Mouse (Mus musculus): Measurements from ENCODE around the gene Rtkn2. TPM values are rescaled to one million over a fixed set of nuclear protein-coding genes. Genes with fewer than 3 reads are reported as not detected.

Rtkn2 gene
- total and polyA plus RNA-seq, 3 experiments: 0.11 TPM; not detected in 2

DNA sequence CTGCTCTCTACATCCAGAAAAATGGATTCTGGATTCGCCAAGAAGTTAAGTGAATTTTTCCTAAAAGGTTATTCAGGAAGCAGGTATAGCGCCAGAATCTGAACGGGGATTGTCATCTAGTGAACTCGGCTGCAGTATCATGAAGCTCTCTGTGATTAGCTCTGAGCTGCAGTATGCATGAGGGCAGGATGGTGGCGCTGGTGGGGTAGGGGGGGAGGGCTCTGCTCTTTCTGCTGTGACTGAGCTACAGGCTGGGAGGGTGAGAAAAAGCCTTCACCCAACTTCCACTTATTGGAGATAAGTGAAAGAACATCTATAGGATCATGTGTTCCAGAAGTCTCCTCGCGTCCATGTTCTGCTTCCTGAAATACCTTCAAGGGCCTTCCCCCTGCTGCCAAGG lies 91.7 kb downstream of the Rtkn2 start:
- H3K4me3 ChIP-seq (ENCODE audit: low read depth, low read length): no peak overlapping the region
- H3K9me3 ChIP-seq (replicated peaks): peaks cover 49% of the 10 kb centered on the region
- no peaks in the 10 kb centered on the region for H3K4me1 ChIP-seq (ENCODE audit: insufficient read depth, low read depth, low read length)
- TF ChIP-seq GATA1 (IDR thresholded peaks at IDR 0.05; ENCODE audit: borderline replicate concordance, low read length) (no peak), TAL1 (conservative IDR thresholded peaks at IDR 0.05; ENCODE audit: low read depth, low read length) (no peak), POLR2AphosphoS5 (IDR thresholded peaks at IDR 0.05; ENCODE audit: insufficient replicate concordance, low read depth, low read length) (no peak), GATA2 (IDR thresholded peaks at IDR 0.05; ENCODE audit: borderline replicate concordance, low read depth, low read length) (no peak), CTCF (IDR thresholded peaks at IDR 0.05; ENCODE audit: low read depth, low read length) (no peak)
- ATAC-seq (ENCODE audit: extremely low read depth, insufficient number of reproducible peaks, low FRiP score, poor library complexity, severe bottlenecking) (no peak), DNase-seq (ENCODE audit: low spot score) (no peak)
- no peaks in the 10 kb centered on the region for H3K27me3 ChIP-seq (ENCODE audit: insufficient read depth, low read length)
- no peaks in the 10 kb centered on the region for H3K36me3 ChIP-seq (replicated peaks)

- no peak for TF ChIP-seq POLR2AphosphoS5 (IDR thresholded peaks at IDR 0.05; ENCODE audit: insufficient replicate concordance, low read depth, low read length)
- Histone ChIP-seq H3K27me3 (ENCODE audit: insufficient read depth, low read length) (no peaks in the 10 kb centered on the region), H3K4me3 (ENCODE audit: low read depth, low read length) (no peak overlapping the region), H3K9me3 (replicated peaks) (peaks cover 45% of the 10 kb centered on the region), H3K36me3 (replicated peaks) (no peaks in the 10 kb centered on the region), H3K4me1 (ENCODE audit: insufficient read depth, low read depth, low read length) (no peaks in the 10 kb centered on the region)
- ATAC-seq (ENCODE audit: extremely low read depth, insufficient number of reproducible peaks, low FRiP score, poor library complexity, severe bottlenecking) (no peak), DNase-seq (ENCODE audit: low spot score) (no peak)
Observed at GRCm38 (mm10) chr10:68072626-68073025, 93.3 kb downstream of the Rtkn2 start.

- no peaks in the 10 kb centered on the region for H3K36me3 ChIP-seq (replicated peaks)
- peaks cover 44% of the 10 kb centered on the region for H3K9me3 ChIP-seq (replicated peaks)
- ATAC-seq (ENCODE audit: extremely low read depth, insufficient number of reproducible peaks, low FRiP score, poor library complexity, severe bottlenecking): no peak
- H3K4me1 ChIP-seq (ENCODE audit: insufficient read depth, low read depth, low read length): no peaks in the 10 kb centered on the region
- no peak for TF ChIP-seq TAL1 (conservative IDR thresholded peaks at IDR 0.05; ENCODE audit: low read depth, low read length)
- H3K27me3 ChIP-seq (ENCODE audit: insufficient read depth, low read length): no peaks in the 10 kb centered on the region
- no peak overlapping the region for H3K4me3 ChIP-seq (ENCODE audit: low read depth, low read length)
- DNase-seq (ENCODE audit: low spot score): no peak
Observed at GRCm38 (mm10) chr10:68074291-68074690, 94.9 kb downstream of the Rtkn2 start.

GRCm38 (mm10) chr10:68075181-68075580 lies 95.8 kb downstream of the Rtkn2 start:
- Histone ChIP-seq H3K4me1 (ENCODE audit: insufficient read depth, low read depth, low read length) (no peaks in the 10 kb centered on the region), H3K36me3 (replicated peaks) (no peaks in the 10 kb centered on the region), H3K9me3 (replicated peaks) (peaks cover 44% of the 10 kb centered on the region), H3K4me3 (ENCODE audit: low read depth, low read length) (no peak overlapping the region), H3K27me3 (ENCODE audit: insufficient read depth, low read length) (no peaks in the 10 kb centered on the region)
- no peak for DNase-seq (ENCODE audit: low spot score)
- TF ChIP-seq GATA1 (IDR thresholded peaks at IDR 0.05; ENCODE audit: borderline replicate concordance, low read length): no peak
- TF ChIP-seq POLR2AphosphoS5 (IDR thresholded peaks at IDR 0.05; ENCODE audit: insufficient replicate concordance, low read depth, low read length): no peak
- TF ChIP-seq CTCF (IDR thresholded peaks at IDR 0.05; ENCODE audit: low read depth, low read length): no peak
- ATAC-seq (ENCODE audit: extremely low read depth, insufficient number of reproducible peaks, low FRiP score, poor library complexity, severe bottlenecking): no peak

- TF ChIP-seq POLR2AphosphoS5 (IDR thresholded peaks at IDR 0.05; ENCODE audit: insufficient replicate concordance, low read depth, low read length): no peak
- TF ChIP-seq GATA2 (IDR thresholded peaks at IDR 0.05; ENCODE audit: borderline replicate concordance, low read depth, low read length): no peak
- no peak for TF ChIP-seq TAL1 (conservative IDR thresholded peaks at IDR 0.05; ENCODE audit: low read depth, low read length)
- TF ChIP-seq CTCF (IDR thresholded peaks at IDR 0.05; ENCODE audit: low read depth, low read length): no peak
- no peak for TF ChIP-seq GATA1 (IDR thresholded peaks at IDR 0.05; ENCODE audit: borderline replicate concordance, low read length)
- H3K27me3 ChIP-seq (ENCODE audit: insufficient read depth, low read length): no peaks in the 10 kb centered on the region
- H3K9me3 ChIP-seq (replicated peaks): peaks cover 49% of the 10 kb centered on the region
- DNase-seq (ENCODE audit: low spot score) (no peak), ATAC-seq (ENCODE audit: extremely low read depth, insufficient number of reproducible peaks, low FRiP score, poor library complexity, severe bottlenecking) (no peak)
- H3K36me3 ChIP-seq (replicated peaks): no peaks in the 10 kb centered on the region
- H3K4me3 ChIP-seq (ENCODE audit: low read depth, low read length): no peak overlapping the region
- H3K4me1 ChIP-seq (ENCODE audit: insufficient read depth, low read depth, low read length): no peaks in the 10 kb centered on the region
Observed at GRCm38 (mm10) chr10:68078708-68079107, 99.3 kb downstream of the Rtkn2 start.

DNA sequence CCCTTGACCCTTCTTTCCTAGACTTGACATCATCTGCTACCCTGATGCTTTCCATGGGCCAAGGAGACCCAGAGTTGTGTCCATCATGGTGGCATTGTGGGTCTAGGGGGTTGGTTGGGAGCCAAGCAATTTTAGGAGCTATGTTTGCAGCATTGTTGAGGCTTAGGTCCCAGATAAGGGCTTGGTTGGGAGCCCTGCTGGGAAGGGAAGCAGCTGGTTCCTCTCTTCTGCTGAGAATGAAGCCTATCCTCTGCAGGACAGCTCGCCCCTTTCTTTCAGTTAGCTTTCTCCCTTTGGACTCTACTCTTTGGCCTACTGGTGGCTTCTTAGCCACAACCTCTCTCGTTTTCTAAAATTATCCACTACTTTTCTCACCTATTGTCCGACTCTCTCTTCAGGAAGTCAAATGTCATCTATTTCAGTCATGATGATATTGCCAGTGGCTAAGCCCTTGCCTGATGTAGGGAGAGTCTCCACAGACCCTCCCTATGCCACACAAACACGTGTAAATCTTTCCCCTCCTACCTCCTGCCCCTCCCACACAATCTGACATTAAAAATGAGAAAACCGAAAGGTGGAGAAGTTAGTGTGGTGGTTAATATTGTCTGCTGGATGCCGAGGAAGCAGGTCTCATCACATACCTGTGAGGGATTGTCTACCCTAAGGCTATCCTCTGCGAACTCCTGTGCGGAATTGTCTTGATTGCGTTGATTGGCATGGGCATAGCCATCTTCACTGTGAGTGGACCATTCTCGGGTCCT lies 100.7 kb downstream of the Rtkn2 start:
- no peak for DNase-seq (ENCODE audit: low spot score)
- H3K4me3 ChIP-seq (ENCODE audit: low read depth, low read length): no peak overlapping the region
- no peaks in the 10 kb centered on the region for H3K36me3 ChIP-seq (replicated peaks)

DNA sequence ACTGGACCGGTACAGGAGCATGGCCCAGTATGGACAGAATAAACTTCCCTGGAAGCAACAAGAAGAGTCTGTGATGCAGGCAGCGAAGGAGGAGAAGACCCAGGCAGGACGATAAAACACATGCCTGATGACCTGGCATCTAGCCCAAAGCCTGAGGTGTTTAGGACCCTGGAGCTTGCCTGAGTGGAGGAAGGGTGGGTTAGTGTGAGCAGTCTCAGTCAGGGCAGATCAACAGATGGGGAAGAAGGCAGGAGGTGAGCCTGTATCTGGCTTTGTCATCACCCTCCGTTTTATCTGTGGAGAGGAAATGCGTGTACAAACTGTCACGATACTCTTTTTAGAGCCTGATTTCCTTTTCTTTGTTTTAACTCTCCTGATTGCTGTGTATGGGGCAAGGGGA lies 102.3 kb downstream of the Rtkn2 start:
- Histone ChIP-seq H3K27me3 (ENCODE audit: insufficient read depth, low read length) (no peaks in the 10 kb centered on the region), H3K36me3 (replicated peaks) (no peaks in the 10 kb centered on the region), H3K9me3 (replicated peaks) (peaks cover 39% of the 10 kb centered on the region), H3K4me3 (ENCODE audit: low read depth, low read length) (no peak overlapping the region), H3K4me1 (ENCODE audit: insufficient read depth, low read depth, low read length) (no peaks in the 10 kb centered on the region)
- TF ChIP-seq TAL1 (conservative IDR thresholded peaks at IDR 0.05; ENCODE audit: low read depth, low read length) (no peak), GATA2 (IDR thresholded peaks at IDR 0.05; ENCODE audit: borderline replicate concordance, low read depth, low read length) (no peak), POLR2AphosphoS5 (IDR thresholded peaks at IDR 0.05; ENCODE audit: insufficient replicate concordance, low read depth, low read length) (no peak), GATA1 (IDR thresholded peaks at IDR 0.05; ENCODE audit: borderline replicate concordance, low read length) (no peak), CTCF (IDR thresholded peaks at IDR 0.05; ENCODE audit: low read depth, low read length) (no peak)
- DNase-seq (ENCODE audit: low spot score) (no peak), ATAC-seq (ENCODE audit: extremely low read depth, insufficient number of reproducible peaks, low FRiP score, poor library complexity, severe bottlenecking) (no peak)

More for the DNA sequence above, 100.7 kb downstream of the Rtkn2 start:
- ATAC-seq (ENCODE audit: extremely low read depth, insufficient number of reproducible peaks, low FRiP score, poor library complexity, severe bottlenecking): no peak
- Histone ChIP-seq H3K9me3 (replicated peaks) (peaks cover 44% of the 10 kb centered on the region), H3K4me1 (ENCODE audit: insufficient read depth, low read depth, low read length) (no peaks in the 10 kb centered on the region), H3K27me3 (ENCODE audit: insufficient read depth, low read length) (no peaks in the 10 kb centered on the region)
- TF ChIP-seq CTCF (IDR thresholded peaks at IDR 0.05; ENCODE audit: low read depth, low read length) (no peak), GATA2 (IDR thresholded peaks at IDR 0.05; ENCODE audit: borderline replicate concordance, low read depth, low read length) (no peak), POLR2AphosphoS5 (IDR thresholded peaks at IDR 0.05; ENCODE audit: insufficient replicate concordance, low read depth, low read length) (no peak), GATA1 (IDR thresholded peaks at IDR 0.05; ENCODE audit: borderline replicate concordance, low read length) (no peak), TAL1 (conservative IDR thresholded peaks at IDR 0.05; ENCODE audit: low read depth, low read length) (no peak)

Data from G1E (cell line).